Mouse (Mus musculus): Measurements from ENCODE around the gene March7.

DNA sequence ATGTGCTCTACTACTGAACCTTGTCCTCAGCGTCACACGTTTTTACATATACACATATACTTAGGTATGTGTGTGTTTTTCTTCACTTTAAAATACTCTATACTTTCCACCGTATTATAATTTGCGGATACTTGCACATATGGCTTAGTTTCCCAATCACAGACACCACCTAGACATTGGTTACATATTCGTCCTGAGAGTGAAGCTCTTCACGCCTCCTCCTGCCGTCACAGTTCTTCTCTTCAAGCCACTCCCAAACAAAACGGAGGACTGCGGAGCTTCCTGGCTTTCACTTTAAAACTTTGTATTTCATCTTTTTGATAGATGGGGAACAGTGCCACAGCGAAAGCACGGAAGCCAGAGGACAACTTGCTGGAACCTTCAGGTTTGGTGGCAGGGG is 44.0 kb upstream of the March7 start:
- TF ChIP-seq CTCF (conservative IDR thresholded peaks at IDR 0.05; ENCODE audit: insufficient read depth, insufficient read length, low read depth, low read length): no peak
- no peak for TF ChIP-seq POLR2A (IDR thresholded peaks at IDR 0.05; ENCODE audit: low read depth, low read length)
